Mouse (Mus musculus) cerebellum, adult 2 months (tissue): ENCODE data around the gene Frem2.

Source experiments
- CTCF ChIP-seq: fragments of 200-500 bp; IDR thresholded peaks from 2 replicates; pipeline ENCODE4 v1.5.1; 2011; ENCODE audit warnings: low read depth, mild to moderate bottlenecking, control low read depth, low read length, moderate library complexity, borderline replicate concordance; ENCODE audit not compliant: insufficient read depth
- POLR2A ChIP-seq: fragments of 200-500 bp; IDR thresholded peaks from 2 replicates; pipeline ENCODE4 v1.6.1; 2011; ENCODE audit warnings: low read length, control low read depth, borderline replicate concordance; ENCODE audit not compliant: insufficient read depth

GRCm38 (mm10) chr3:53674225-53674624 is 17.1 kb upstream of the Frem2 start:
- TF ChIP-seq CTCF (no peak), POLR2A (no peak)
